Mouse (Mus musculus) midbrain, embryonic 14.5 days (tissue): Measurements from ENCODE around the gene Nkd2. TPM values are rescaled to one million over a fixed set of nuclear protein-coding genes. Genes with fewer than 3 reads are reported as not detected.

Experiments
- ATAC-seq: fragments of 200-750 bp; cut with Nextera tagmentation; 2 replicates; pipeline ENCODE4 v1.8.0; 2017; ENCODE audit warnings: moderate number of reproducible peaks, moderate library complexity; ENCODE audit not compliant: low FRiP score, low TSS enrichment
- DNase-seq: peaks from one replicate; pipeline ENCODE4 v3.0.0-alpha.2; 2015
- H3K27ac ChIP-seq: fragments of 300-500 bp; sonication (generic); replicated peaks from 2 replicates; pipeline ENCODE4 v1.5.1; 2014; ENCODE audit warnings: mild to moderate bottlenecking, low read depth, low read length, moderate library complexity
- H3K27me3 ChIP-seq: fragments of 300-500 bp; sonication (generic); 2 replicates; pipeline ENCODE4 v1.6.1; 2014; ENCODE audit warnings: low read length, control low read depth, mixed read lengths; ENCODE audit not compliant: control insufficient read depth, insufficient read depth
- H3K36me3 ChIP-seq: fragments of 300-500 bp; sonication (generic); 2 replicates; pipeline ENCODE4 v1.6.1; 2014; ENCODE audit warnings: low read length, control low read depth; ENCODE audit not compliant: control insufficient read depth, insufficient read depth
- H3K4me1 ChIP-seq: fragments of 300-500 bp; sonication (generic); 2 replicates; pipeline ENCODE4 v1.6.1; 2014; ENCODE audit warnings: mild to moderate bottlenecking, antibody characterized with exemption, low read length, control low read depth; ENCODE audit not compliant: control insufficient read depth, insufficient read depth
- H3K4me2 ChIP-seq: fragments of 300-500 bp; sonication (generic); 2 replicates; pipeline ENCODE4 v1.6.1; 2014; ENCODE audit warnings: mild to moderate bottlenecking, low read length, moderate library complexity
- H3K4me3 ChIP-seq: fragments of 300-500 bp; sonication (generic); replicated peaks from 2 replicates; pipeline ENCODE4 v1.5.1; 2014; ENCODE audit warnings: low read depth, low read length
- H3K9ac ChIP-seq: fragments of 300-500 bp; sonication (generic); replicated peaks from 2 replicates; pipeline ENCODE4 v1.6.1; 2014; ENCODE audit warnings: mild to moderate bottlenecking, low read length, moderate library complexity
- H3K9me3 ChIP-seq: fragments of 300-500 bp; sonication (generic); 2 replicates; pipeline ENCODE4 v1.6.1; 2016; ENCODE audit warnings: low read length, control low read depth, mixed read lengths; ENCODE audit not compliant: control insufficient read depth
- WGBS: fragments of 180-500 bp; shearing (Covaris S2); extraction: QIAGEN DNeasy Blood & Tissue Kit; methylation state at CpG from one replicate; pipeline ENCODE4 v1.1.7; 2014; 5-methylcytosine and 5-hydroxymethylcytosine counted together
- polyA plus RNA-seq: library from polyadenylated mRNA; unstranded; fragments of >200 nt; fragmentation: Nextera tagmentation; extraction: Ambion mirVana; gene quantifications from 2 replicates; pipeline ENCODE4 v1.2.1, GENCODE M21; 2014

Gene Nkd2
- polyA plus RNA-seq, 1 experiment from 2014 or later, result 12.6 TPM

- H3K9me3 ChIP-seq, result no peaks in the 10 kb centered on the region
- H3K4me3 ChIP-seq, result no peak overlapping the region
- H3K36me3 ChIP-seq, result peaks cover 42% of the 10 kb centered on the region
- H3K27me3 ChIP-seq, result no peaks in the 10 kb centered on the region
- no peak overlapping the region for H3K27ac ChIP-seq
- H3K4me1 ChIP-seq, result no peaks in the 10 kb centered on the region
- ATAC-seq, result no peak
- WGBS, result 92% methylated on average over 8 of the region's 8 CpGs
- H3K9ac ChIP-seq, result no peak overlapping the region
- DNase-seq, result no peak
- H3K4me2 ChIP-seq, result no peak overlapping the region
These were observed 43.8 kb downstream of the Nkd2 start for GRCm38 (mm10) chr13:73803450-73804178.

DNA sequence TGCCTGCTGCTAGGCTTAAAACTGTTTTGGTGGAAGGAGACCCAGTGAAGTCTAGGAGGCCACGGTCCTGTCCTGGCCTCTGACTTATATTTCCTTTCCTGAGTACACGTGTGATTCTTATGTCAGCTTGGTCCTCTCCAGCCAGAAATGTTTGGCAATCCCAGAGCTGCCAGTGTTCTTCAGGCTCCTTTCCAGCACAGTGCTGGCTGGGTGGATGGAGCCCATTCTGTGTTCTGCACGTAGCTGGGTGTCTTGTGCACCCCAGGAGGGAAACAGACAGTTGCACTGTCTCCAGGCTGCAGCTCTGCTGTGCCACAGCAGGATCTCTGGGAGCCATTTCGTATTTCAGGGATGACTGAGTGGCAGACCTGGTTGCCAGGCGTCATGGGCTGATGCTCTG is 48.3 kb downstream of the Nkd2 start:
- Histone ChIP-seq H3K9me3 (no peaks in the 10 kb centered on the region), H3K36me3 (peaks cover 58% of the 10 kb centered on the region), H3K4me2 (no peak overlapping the region), H3K9ac (no peak overlapping the region), H3K27me3 (no peaks in the 10 kb centered on the region), H3K4me3 (no peak overlapping the region), H3K4me1 (no peaks in the 10 kb centered on the region), H3K27ac (no peak overlapping the region)
- DNase-seq (no peak), ATAC-seq (no peak)
- 77% methylated on average over 5 of the region's 5 CpGs for WGBS

DNA sequence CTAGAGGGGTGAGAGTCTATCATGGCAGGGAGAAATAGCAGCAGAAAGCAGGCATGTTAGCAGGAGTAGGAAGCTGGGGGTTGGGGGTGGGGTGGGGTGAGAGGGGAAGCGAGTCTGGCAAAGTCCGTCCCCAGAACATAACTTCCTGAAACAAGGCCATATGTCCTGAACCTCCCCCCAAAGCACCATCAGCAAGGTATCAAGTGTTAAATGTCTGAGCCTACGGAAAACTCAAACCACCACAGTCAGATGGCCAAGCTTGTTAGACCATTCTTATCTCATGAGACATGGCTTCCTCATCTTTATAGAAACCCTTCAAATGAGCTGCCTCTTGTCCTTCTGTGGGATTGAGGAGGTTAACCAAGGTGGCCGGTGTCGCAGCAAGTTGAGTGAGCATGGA is 54.3 kb downstream of the Nkd2 start:
- H3K9me3 ChIP-seq, result no peaks in the 10 kb centered on the region
- 96% methylated on average over 5 of the region's 5 CpGs for WGBS
- no peaks in the 10 kb centered on the region for H3K4me1 ChIP-seq
- DNase-seq, result no peak
- no peak for ATAC-seq
- H3K27me3 ChIP-seq, result no peaks in the 10 kb centered on the region
- peaks cover 48% of the 10 kb centered on the region for H3K36me3 ChIP-seq
- H3K4me2 ChIP-seq, result no peak overlapping the region
- H3K4me3 ChIP-seq, result no peak overlapping the region
- H3K27ac ChIP-seq, result no peak overlapping the region
- H3K9ac ChIP-seq, result no peak overlapping the region

GRCm38 (mm10) chr13:73792176-73792575 is 55.3 kb downstream of the Nkd2 start:
- DNase-seq (no peak), ATAC-seq (no peak)
- Histone ChIP-seq H3K27ac (no peak overlapping the region), H3K9ac (no peak overlapping the region), H3K4me3 (no peak overlapping the region), H3K4me1 (no peaks in the 10 kb centered on the region), H3K4me2 (no peak overlapping the region), H3K36me3 (peaks cover 38% of the 10 kb centered on the region), H3K9me3 (no peaks in the 10 kb centered on the region), H3K27me3 (no peaks in the 10 kb centered on the region)
- WGBS, result over 99% methylated on average over 4 of the region's 4 CpGs

DNA sequence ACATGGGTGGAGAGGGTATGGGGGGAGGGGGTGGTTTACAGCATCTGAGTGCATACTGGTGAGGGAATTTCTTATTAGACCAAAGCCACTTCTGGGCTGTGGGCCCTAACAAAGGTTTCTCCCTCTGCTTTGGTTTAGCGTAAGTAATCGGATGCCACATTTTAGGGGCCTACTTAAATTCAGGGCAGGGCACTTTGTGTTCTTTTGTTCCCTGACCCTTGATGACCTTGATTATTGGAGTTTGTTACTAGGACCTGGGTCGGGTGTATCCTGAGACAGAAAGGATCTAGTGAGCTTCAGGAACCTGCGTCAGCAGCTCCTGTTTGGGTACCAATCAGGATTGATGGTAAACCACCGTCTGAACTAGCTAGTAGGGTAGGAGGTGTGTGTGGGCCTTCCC is 64.9 kb downstream of the Nkd2 start:
- H3K4me3 ChIP-seq, result no peak overlapping the region
- H3K4me2 ChIP-seq, result no peak overlapping the region
- WGBS, result 42% methylated on average over 5 of the region's 5 CpGs
- H3K9ac ChIP-seq, result no peak overlapping the region
- H3K27me3 ChIP-seq, result no peaks in the 10 kb centered on the region
- no peak for DNase-seq
- no peaks in the 10 kb centered on the region for H3K9me3 ChIP-seq
- H3K4me1 ChIP-seq, result no peaks in the 10 kb centered on the region
- ATAC-seq, result no peak
- H3K36me3 ChIP-seq, result peaks cover 3% of the 10 kb centered on the region; the same call in 1 of the 2 replicates
- no peak overlapping the region for H3K27ac ChIP-seq

GRCm38 (mm10) chr13:73777578-73777977 is 69.9 kb downstream of the Nkd2 start:
- DNase-seq (no peak), ATAC-seq (no peak)
- WGBS, result 92% methylated on average over 3 of the region's 3 CpGs
- Histone ChIP-seq H3K27me3 (no peaks in the 10 kb centered on the region), H3K27ac (no peak overlapping the region), H3K4me2 (no peak overlapping the region), H3K36me3 (no peaks in the 10 kb centered on the region), H3K4me3 (no peak overlapping the region), H3K9ac (no peak overlapping the region), H3K9me3 (no peaks in the 10 kb centered on the region), H3K4me1 (no peaks in the 10 kb centered on the region)

DNA sequence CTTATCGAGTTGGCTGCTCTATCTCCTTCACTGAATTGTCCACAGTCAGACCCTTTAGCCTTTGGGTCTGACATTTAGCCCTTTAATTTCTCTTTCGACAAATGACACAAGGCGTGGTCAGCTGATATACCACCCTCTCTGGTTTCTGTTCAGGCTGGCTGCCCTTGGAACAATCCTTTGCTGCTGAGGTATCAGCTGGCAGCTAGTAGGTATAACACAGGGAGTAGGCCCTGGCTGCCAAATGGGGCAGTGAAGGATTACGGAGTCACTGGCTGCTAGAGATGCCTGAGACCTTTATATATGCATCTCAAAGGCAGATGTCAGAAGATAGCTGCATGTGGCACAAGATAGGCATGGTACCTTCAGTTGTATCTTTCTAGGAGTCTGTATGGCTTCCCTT is 71.6 kb downstream of the Nkd2 start:
- H3K27me3 ChIP-seq, result no peaks in the 10 kb centered on the region
- ATAC-seq (no peak), DNase-seq (no peak)
- H3K27ac ChIP-seq, result no peak overlapping the region
- no peak overlapping the region for H3K9ac ChIP-seq
- no peak overlapping the region for H3K4me3 ChIP-seq
- WGBS, result 90% methylated on average over 4 of the region's 4 CpGs
- no peak overlapping the region for H3K4me2 ChIP-seq
- H3K4me1 ChIP-seq, result no peaks in the 10 kb centered on the region
- no peaks in the 10 kb centered on the region for H3K9me3 ChIP-seq
- H3K36me3 ChIP-seq, result no peaks in the 10 kb centered on the region

- H3K27me3 ChIP-seq, result no peaks in the 10 kb centered on the region
- H3K27ac ChIP-seq, result no peak overlapping the region
- ATAC-seq (no peak), DNase-seq (no peak)
- 41% methylated on average over 4 of the region's 4 CpGs for WGBS
- no peaks in the 10 kb centered on the region for H3K9me3 ChIP-seq
- H3K4me1 ChIP-seq, result no peaks in the 10 kb centered on the region
- no peak overlapping the region for H3K4me3 ChIP-seq
- H3K4me2 ChIP-seq, result no peak overlapping the region
- H3K36me3 ChIP-seq, result no peaks in the 10 kb centered on the region
- no peak overlapping the region for H3K9ac ChIP-seq
These were observed 73.8 kb downstream of the Nkd2 start for GRCm38 (mm10) chr13:73773519-73774205.

DNA sequence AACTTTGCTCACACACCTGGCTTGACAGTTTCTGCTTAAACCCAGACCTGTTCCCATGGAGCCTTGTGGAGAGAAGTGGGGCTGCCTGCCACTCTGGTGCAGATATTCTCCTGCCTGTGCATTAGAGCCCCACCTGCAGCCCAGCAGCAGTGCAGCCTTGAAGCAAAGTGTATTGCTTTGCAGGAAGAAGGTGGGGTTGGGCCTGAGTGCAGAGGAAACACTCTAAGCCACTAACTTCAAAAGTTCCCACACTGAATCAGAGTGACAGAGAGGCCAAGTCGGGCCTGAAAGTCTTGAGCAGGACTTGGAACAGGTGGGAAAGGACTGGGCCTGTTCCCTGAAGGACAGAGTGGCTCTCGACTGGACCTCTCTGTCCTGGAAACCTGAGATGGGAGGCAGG is 74.8 kb downstream of the Nkd2 start:
- H3K4me3 ChIP-seq, result no peak overlapping the region
- WGBS, result 65% methylated on average over 2 of the region's 2 CpGs
- DNase-seq, result no peak
- H3K4me2 ChIP-seq, result no peak overlapping the region
- H3K9ac ChIP-seq, result no peak overlapping the region
- H3K27ac ChIP-seq, result no peak overlapping the region
- ATAC-seq, result no peak
- H3K27me3 ChIP-seq, result no peaks in the 10 kb centered on the region
- H3K9me3 ChIP-seq, result no peaks in the 10 kb centered on the region
- no peaks in the 10 kb centered on the region for H3K4me1 ChIP-seq
- H3K36me3 ChIP-seq, result no peaks in the 10 kb centered on the region
